Mouse (Mus musculus): ENCODE data around the gene Rras.

Gene Rras

DNA sequence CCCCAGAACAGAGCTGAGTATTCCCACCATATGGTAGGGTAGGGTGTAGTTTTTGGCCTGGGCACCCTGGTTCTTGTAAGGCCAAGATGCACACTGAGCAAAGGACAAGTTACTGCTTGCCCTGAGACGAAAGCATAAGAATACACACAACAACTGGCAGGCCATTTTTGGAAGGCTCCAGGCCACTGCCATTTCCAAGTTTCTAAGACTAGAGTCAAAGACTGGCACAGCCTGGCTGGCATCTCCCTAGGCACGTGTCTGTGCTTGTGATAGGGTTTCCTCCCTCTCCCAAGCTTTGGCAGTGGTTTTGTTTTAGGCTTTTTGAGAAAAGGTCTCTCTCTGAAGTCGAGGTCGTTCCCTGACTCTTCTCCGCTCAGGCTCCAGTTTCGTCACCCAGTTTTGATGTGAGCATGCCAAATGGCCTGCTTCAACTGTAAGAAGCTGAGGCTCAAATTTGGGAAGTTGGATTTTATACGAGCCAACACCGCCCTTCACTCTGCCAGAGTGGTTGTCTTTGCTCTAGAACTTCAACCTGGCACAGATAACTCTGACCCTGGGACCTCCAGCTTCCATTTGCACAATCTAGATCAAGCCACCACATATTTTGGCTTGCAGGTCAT is 8.0 kb downstream of the Rras start:
- no peaks in the 10 kb centered on the region for H3K9me3 ChIP-seq (ENCODE audit: low read length)
- peaks cover 52% of the 10 kb centered on the region for H3K36me3 ChIP-seq (ENCODE audit: insufficient read depth, low read length)
- TF ChIP-seq CTCF (conservative IDR thresholded peaks at IDR 0.05; ENCODE audit: low read length), result no peak
- TF ChIP-seq POU5F1 (IDR thresholded peaks at IDR 0.05; ENCODE audit: borderline replicate concordance, low read length), result no peak
- TF ChIP-seq NANOG (IDR thresholded peaks at IDR 0.05; ENCODE audit: borderline replicate concordance, low read length), result no peak
- H3K4me1 ChIP-seq (replicated peaks; ENCODE audit: low read depth, low read length), result peaks cover 53% of the 10 kb centered on the region
- no peaks in the 10 kb centered on the region for H3K27me3 ChIP-seq (ENCODE audit: insufficient read depth, low read length)
- H3K4me3 ChIP-seq (replicated peaks; ENCODE audit: low read length), result no peak overlapping the region

DNA sequence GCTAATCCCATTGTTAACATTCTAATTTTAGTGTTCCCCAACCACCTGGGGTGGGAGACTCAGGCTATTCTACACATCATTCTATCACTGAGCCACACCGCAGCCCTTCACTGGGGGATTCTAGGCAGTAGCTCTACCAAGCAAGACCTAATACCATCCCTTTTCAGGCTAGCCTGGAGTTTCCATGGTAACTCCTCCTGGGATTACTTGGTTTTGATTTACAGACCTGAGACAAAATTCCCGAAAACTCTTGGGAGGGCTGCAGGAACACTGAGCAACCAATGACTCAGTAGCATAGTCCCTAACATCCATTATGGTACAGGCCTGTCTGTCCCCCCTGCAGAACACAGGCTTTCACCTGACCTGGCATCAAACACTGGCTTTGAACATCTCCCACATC is 8.5 kb downstream of the Rras start:
- no peak for TF ChIP-seq POU5F1 (IDR thresholded peaks at IDR 0.05; ENCODE audit: borderline replicate concordance, low read length)
- TF ChIP-seq NANOG (IDR thresholded peaks at IDR 0.05; ENCODE audit: borderline replicate concordance, low read length), result no peak
- no peak for TF ChIP-seq CTCF (conservative IDR thresholded peaks at IDR 0.05; ENCODE audit: low read length)
- Histone ChIP-seq H3K9me3 (ENCODE audit: low read length) (no peaks in the 10 kb centered on the region), H3K36me3 (ENCODE audit: insufficient read depth, low read length) (peaks cover 52% of the 10 kb centered on the region), H3K27me3 (ENCODE audit: insufficient read depth, low read length) (no peaks in the 10 kb centered on the region), H3K4me1 (replicated peaks; ENCODE audit: low read depth, low read length) (peaks cover 58% of the 10 kb centered on the region), H3K4me3 (replicated peaks; ENCODE audit: low read length) (no peak overlapping the region)

DNA sequence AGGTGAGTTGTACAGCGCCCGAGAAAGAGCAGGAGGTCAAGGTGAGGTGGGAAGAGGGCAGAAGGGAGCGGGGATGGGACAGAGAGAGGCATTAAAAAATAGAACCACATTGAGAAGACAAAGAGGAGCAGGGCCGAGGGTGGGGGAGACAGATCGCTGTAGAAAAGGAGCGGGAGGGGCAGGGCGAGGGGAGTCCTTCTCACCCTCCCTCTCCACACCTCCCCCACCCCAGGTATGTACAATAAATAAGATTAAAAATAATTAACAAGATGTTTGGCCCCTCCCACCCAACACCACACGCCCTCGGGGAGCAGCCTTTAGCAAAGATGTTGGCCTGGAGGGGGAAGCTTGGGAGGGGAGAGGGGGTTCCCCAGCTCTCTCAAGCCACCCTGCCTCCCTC is 10.0 kb downstream of the Rras start:
- no peak for TF ChIP-seq NANOG (IDR thresholded peaks at IDR 0.05; ENCODE audit: borderline replicate concordance, low read length)
- no peak for TF ChIP-seq CTCF (conservative IDR thresholded peaks at IDR 0.05; ENCODE audit: low read length)
- no peak for TF ChIP-seq POU5F1 (IDR thresholded peaks at IDR 0.05; ENCODE audit: borderline replicate concordance, low read length)
- Histone ChIP-seq H3K4me1 (replicated peaks; ENCODE audit: low read depth, low read length) (peaks cover 58% of the 10 kb centered on the region), H3K36me3 (ENCODE audit: insufficient read depth, low read length) (peaks cover 64% of the 10 kb centered on the region), H3K27me3 (ENCODE audit: insufficient read depth, low read length) (no peaks in the 10 kb centered on the region), H3K9me3 (ENCODE audit: low read length) (no peaks in the 10 kb centered on the region), H3K4me3 (replicated peaks; ENCODE audit: low read length) (no peak overlapping the region)

DNA sequence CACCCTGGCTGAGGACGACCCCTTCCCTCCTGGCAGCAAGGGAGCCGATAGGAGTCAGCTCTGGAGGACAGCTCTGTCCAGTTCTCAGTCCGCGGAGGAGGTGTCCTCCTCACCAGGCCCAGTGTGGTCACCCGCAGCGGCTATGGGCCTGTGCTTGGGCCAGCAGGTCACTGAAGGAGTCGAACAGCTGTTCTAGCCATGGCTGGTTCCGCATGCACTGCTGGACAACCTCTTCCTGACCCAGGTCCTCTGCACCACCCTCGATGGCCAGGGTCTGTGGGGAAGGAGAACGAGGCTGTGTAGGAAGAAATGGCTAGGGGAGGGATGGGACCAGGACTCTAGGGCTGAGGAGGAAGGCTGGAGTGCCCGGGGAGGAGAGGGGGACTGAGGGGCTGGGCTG is 10.6 kb downstream of the Rras start:
- TF ChIP-seq CTCF (conservative IDR thresholded peaks at IDR 0.05; ENCODE audit: low read length) (no peak), NANOG (IDR thresholded peaks at IDR 0.05; ENCODE audit: borderline replicate concordance, low read length) (no peak), POU5F1 (IDR thresholded peaks at IDR 0.05; ENCODE audit: borderline replicate concordance, low read length) (no peak)
- H3K27me3 ChIP-seq (ENCODE audit: insufficient read depth, low read length), result no peaks in the 10 kb centered on the region
- no peak overlapping the region for H3K4me3 ChIP-seq (replicated peaks; ENCODE audit: low read length)
- H3K9me3 ChIP-seq (ENCODE audit: low read length), result no peaks in the 10 kb centered on the region
- peaks cover 70% of the 10 kb centered on the region for H3K36me3 ChIP-seq (ENCODE audit: insufficient read depth, low read length)
- peaks cover 58% of the 10 kb centered on the region for H3K4me1 ChIP-seq (replicated peaks; ENCODE audit: low read depth, low read length)

DNA sequence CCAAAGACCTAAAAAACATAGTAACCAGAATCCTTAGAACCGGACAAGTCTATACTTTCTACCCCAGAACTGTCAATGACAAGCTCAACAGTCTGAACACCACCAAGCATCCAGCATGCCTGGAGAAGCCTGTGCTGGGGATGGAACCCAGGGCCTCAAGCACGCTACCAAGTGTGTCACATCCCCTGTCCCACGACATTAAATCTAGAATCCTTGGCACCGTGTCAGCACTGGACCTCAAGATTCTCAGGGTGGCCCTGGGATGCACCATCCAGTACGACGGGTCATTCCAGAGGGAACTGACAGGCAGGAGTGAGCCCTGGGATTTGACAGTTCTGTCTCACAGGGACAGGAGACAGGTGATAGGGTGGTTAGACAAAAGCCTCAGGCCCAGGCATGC is 12.2 kb downstream of the Rras start:
- Histone ChIP-seq H3K36me3 (ENCODE audit: insufficient read depth, low read length) (peaks cover 87% of the 10 kb centered on the region), H3K9me3 (ENCODE audit: low read length) (no peaks in the 10 kb centered on the region), H3K4me1 (replicated peaks; ENCODE audit: low read depth, low read length) (peaks cover 51% of the 10 kb centered on the region), H3K27me3 (ENCODE audit: insufficient read depth, low read length) (no peaks in the 10 kb centered on the region), H3K4me3 (replicated peaks; ENCODE audit: low read length) (no peak overlapping the region)
- TF ChIP-seq POU5F1 (IDR thresholded peaks at IDR 0.05; ENCODE audit: borderline replicate concordance, low read length) (no peak), NANOG (IDR thresholded peaks at IDR 0.05; ENCODE audit: borderline replicate concordance, low read length) (no peak), CTCF (conservative IDR thresholded peaks at IDR 0.05; ENCODE audit: low read length) (no peak)

DNA sequence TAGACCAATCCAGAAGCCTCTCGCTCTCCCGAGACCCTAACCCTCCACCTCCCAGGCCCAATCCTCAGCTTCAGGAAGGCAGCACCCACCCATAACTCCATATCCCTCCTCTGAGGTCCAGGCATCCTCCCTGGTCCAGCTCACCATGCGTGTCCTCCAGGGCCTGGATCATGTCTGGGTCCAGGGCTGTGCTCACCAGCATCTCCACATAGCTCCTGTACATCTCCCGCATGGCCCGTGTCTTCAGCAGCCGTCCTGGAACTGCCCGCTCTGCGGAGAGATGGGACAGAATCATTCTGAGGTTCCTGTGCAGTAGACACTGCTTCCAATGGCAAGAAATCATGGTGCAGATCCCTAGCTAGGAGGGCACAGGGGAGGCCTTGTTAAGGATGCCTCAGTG is 13.1 kb downstream of the Rras start:
- H3K4me3 ChIP-seq (replicated peaks; ENCODE audit: low read length), result no peak overlapping the region
- H3K4me1 ChIP-seq (replicated peaks; ENCODE audit: low read depth, low read length), result peaks cover 43% of the 10 kb centered on the region
- TF ChIP-seq CTCF (conservative IDR thresholded peaks at IDR 0.05; ENCODE audit: low read length), result no peak
- no peak for TF ChIP-seq NANOG (IDR thresholded peaks at IDR 0.05; ENCODE audit: borderline replicate concordance, low read length)
- TF ChIP-seq POU5F1 (IDR thresholded peaks at IDR 0.05; ENCODE audit: borderline replicate concordance, low read length), result no peak

DNA sequence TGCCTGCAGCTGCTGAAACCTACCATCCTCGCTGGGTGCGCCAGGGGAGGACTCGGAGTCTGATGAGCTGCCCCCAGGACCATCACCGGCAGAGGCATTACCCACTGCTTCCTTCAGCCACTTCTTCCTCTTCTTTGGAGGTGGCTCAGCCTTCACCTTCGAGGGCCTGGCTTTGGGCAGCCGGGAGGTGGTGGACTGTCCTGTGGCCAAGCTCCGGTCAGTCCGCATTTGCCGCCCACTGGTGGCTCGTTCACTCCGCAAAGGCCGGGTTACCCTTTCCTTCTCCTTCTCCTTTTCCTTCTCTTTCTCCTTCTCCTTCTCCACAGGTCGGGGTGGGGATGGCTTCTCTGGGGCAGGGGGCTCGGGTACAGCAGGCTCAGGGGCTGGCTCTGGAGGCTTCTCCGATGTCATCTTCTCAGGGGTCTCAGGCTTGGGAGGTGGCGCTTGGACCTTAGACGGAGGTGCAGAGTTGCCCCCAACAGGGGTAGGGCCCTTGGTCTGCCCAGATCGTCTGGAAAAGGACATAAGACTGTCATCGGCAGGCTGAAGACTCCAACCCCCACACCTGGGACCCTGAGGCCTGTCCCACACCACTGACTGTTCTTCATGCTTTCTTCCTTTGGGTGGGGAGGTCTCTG is 16.1 kb downstream of the Rras start:
- TF ChIP-seq NANOG (IDR thresholded peaks at IDR 0.05; ENCODE audit: borderline replicate concordance, low read length), result no peak
- no peak for TF ChIP-seq CTCF (conservative IDR thresholded peaks at IDR 0.05; ENCODE audit: low read length)
- no peak for TF ChIP-seq POU5F1 (IDR thresholded peaks at IDR 0.05; ENCODE audit: borderline replicate concordance, low read length)
- H3K27me3 ChIP-seq (ENCODE audit: insufficient read depth, low read length), result no peaks in the 10 kb centered on the region
- H3K36me3 ChIP-seq (ENCODE audit: insufficient read depth, low read length), result peaks cover 99% of the 10 kb centered on the region
- H3K4me1 ChIP-seq (replicated peaks; ENCODE audit: low read depth, low read length), result peaks cover 32% of the 10 kb centered on the region
- no peak overlapping the region for H3K4me3 ChIP-seq (replicated peaks; ENCODE audit: low read length)
- no peaks in the 10 kb centered on the region for H3K9me3 ChIP-seq (ENCODE audit: low read length)

More for the DNA sequence above, 13.1 kb downstream of the Rras start:
- H3K27me3 ChIP-seq (ENCODE audit: insufficient read depth, low read length), result no peaks in the 10 kb centered on the region
- H3K36me3 ChIP-seq (ENCODE audit: insufficient read depth, low read length), result peaks cover 95% of the 10 kb centered on the region
- H3K9me3 ChIP-seq (ENCODE audit: low read length), result no peaks in the 10 kb centered on the region

DNA sequence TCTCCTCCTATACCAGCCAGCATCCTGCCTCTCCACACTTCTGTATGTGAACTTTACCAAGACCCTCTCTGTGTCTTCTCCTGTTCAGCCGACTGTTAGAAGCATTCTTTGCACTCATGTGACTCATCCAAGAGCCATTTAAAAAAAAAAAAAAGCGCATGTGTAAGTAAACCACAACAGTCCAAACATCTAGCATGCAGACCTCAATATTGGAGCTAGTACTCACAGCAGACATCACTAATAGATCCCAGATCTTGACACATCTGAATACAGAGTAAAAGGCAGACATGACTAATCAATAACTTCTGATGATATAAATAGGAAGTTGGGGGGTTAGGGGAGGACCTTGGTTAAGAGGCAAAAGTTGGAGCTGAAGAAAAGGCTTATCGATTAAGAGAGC is 17.9 kb downstream of the Rras start:
- no peak overlapping the region for H3K4me3 ChIP-seq (replicated peaks; ENCODE audit: low read length)
- H3K4me1 ChIP-seq (replicated peaks; ENCODE audit: low read depth, low read length), result peaks cover 29% of the 10 kb centered on the region
- TF ChIP-seq POU5F1 (IDR thresholded peaks at IDR 0.05; ENCODE audit: borderline replicate concordance, low read length) (no peak), NANOG (IDR thresholded peaks at IDR 0.05; ENCODE audit: borderline replicate concordance, low read length) (no peak), CTCF (conservative IDR thresholded peaks at IDR 0.05; ENCODE audit: low read length) (no peak)
- H3K9me3 ChIP-seq (ENCODE audit: low read length), result no peaks in the 10 kb centered on the region
- H3K27me3 ChIP-seq (ENCODE audit: insufficient read depth, low read length), result no peaks in the 10 kb centered on the region
- H3K36me3 ChIP-seq (ENCODE audit: insufficient read depth, low read length), result peaks cover 99% of the 10 kb centered on the region
